Mouse (Mus musculus) cerebellum, postnatal 14 days (tissue): ENCODE measurements at regions not wholly inside any gene's neighbourhood (a gene's known extent, or its start where the extent isn't known, plus 50 kb on each side); places are given as distances from the start of the nearest gene placed in this dataset.
"Not testable (repeated sequence)": the region's sequence is repeated elsewhere in the genome, so short reads cannot be mapped to it uniquely, and the experiment has no call there.

Source experiments
- DNase-seq, 2 experiments: peaks; one replicate each; pipeline ENCODE4 v3.0.0; 2021; ENCODE audit warnings: mixed read lengths in 2 of 2

DNA sequence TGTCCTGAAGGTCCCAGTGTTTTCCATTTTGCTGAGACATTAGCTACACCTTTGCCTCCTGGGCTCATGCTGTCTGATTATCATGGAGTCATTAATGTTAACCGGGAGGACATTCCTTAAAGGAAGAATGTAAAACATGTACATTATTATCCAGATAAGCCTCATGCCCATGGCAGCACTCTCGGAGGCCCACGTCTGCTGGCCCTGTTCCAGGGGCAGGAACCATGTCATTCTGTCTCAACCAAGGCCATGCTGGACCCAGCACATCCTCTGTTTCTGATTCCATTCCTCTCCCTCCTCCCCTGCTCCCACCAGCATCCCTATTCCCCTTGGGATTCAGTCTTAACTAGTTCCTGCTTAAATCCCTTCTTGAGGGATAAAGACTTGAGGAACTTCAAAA lies 139.1 kb downstream of the Sptssa start:
- DNase-seq = peak in 1 of 2 experiments; percentile 8

DNA sequence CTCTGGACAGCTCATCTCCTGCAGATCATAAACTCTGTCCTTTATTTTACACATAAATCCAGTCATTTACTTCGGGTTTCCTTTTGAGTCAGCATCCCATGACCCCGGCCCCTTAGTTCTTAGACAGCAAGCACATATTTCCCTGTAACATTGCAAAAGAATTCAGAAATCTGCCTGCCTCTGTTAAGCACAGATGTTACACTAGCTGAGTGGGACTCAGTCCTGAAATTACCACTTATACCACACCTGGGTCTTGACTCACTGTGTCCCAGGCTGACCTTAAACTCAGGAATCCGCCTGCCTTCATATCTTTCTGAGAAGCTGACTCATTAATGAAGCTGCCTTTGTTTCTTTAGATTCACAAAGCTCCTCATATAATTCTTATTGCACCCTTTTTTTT lies 139.9 kb downstream of the Sptssa start:
- DNase-seq = no peak

DNA sequence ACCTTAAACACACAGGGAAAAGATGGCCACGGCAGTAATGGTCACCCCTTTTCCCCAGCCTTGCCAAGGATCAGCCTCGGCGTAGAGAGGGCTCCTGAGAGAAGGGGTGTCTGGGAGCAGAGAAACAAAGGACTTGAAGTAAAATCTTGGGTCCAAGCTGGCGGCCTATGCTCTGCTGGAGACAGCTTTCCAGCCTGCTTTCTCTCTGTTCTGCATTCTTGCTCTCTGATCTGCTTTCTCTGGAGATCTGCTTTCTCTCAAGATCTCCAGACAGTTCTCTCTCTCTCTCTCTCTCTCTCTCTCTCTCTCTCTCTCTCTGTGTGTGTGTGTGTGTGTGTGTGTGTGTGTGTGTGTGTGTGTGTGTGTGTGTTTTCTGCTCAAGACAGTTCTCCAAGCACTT lies 140.3 kb downstream of the Sptssa start:
- DNase-seq = not testable (repeated sequence)

DNA sequence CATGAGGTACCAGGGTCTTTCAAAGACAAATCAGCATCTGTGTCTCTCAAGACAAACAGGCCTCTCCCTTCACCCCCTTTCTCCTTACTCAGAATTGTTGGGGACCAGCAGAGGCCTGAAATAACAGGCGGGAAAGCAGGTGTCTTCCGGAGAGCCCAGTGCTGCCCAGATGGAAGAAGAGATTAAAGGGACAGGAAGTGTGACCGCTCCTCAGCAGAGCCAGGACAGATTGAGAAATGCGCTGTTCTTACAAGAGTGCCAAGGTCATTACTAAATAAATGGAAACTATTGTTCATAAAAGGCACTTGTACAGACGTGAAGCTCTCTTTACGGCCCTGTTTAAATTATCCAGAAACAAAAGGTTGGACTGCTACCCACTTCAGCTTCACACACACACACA lies 146.5 kb downstream of the Sptssa start:
- peak in 1 of 2 experiments; percentile 17 for DNase-seq

DNA sequence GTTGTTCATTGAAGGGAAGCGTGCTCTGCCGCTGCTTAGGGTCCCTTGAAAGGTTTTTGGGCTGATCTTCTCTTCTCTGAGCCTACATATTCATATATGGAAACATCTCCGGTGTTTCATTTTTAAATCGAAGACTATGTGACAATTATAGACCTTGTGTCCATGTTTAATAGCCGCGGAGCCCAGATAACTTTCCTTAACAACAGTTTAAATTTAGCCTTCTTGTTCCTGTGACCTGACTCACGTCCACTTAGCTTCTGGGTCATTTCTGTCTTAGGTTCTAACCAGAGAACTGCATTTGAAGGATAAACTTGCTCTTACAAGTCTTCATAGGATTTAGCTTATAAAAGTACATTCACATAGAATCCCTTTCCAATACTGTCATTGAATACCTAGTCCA lies 153.6 kb downstream of the Sptssa start:
- no peak for DNase-seq

DNA sequence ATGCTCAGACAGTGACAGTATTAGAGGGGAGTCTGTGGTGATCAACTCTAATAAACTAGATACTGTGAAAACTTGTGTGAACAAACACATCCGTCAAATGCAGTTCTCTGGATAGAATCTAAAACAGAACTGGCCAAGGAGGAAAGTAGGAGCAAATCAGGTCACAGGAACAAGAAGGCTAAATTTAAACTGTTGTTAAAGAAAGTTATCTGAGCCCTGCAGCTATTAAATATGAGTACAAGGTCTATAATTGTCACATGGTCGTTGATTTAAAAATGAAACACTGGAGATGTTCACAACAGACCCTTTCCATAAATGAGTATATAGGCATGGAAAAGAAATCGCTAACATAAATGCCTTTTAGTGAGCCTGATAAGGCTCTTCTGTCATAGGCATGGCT lies 156.4 kb downstream of the Sptssa start:
- DNase-seq = no peak

DNA sequence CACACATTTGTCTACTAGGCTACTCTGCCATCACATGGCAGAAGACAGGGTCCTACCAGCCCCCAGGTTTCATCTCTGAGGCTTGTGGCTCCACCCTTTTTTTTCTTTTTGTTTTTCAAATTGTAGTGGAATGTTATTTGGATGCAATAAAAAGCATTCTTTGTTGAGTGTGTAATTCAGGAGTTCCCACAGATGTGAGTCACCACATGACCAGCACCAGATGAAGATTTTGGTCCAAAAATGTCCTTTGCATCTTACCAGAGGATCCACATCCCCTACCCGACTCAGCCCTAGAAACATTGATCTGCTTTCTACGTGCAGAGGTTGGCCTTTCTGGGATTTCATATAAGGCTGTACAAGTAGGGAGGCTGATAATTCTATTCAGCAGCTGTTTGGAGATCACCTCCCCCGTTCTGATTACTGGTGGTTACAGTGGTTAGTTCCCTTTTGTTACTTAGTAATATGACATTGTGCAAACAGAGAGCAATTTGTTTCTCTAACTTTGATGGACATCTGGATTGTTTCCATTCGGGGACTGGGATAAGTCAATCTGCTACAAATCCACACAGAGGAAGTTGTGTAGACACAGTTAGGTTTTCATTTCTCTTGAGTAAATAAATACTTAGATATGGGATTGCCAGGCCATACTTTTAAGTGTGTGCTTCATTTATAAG lies 160.5 kb downstream of the Sptssa start:
- no peak for DNase-seq

DNA sequence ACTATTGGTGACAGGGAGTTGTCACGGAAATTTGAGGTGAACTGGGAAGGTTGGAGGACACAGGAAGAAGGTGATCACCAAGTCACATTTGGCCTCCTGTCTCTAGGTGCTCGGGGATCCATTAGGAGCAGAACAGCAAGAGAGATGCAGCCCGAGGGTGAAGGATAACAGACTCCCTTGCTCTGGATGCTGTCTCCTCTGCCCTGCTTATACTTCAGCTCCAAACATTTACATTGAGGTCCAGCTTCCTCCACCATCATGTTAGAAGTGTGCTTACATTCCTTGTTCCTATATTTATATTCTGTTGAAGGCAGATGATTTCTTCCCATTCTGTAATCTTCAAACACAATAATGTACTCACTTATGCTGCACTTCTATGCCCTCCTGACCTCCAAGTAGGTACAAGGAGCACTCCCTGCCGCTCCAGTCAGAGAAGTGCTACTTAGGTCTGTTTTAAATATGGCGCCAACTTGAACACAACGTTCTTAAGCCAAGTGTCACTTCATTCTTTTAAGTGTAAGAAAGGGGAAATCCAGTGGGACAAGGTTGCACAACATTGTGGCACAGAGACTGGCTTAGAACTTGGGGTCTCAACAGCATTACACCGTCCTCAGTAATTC lies 161.5 kb downstream of the Sptssa start:
- DNase-seq = no peak

DNA sequence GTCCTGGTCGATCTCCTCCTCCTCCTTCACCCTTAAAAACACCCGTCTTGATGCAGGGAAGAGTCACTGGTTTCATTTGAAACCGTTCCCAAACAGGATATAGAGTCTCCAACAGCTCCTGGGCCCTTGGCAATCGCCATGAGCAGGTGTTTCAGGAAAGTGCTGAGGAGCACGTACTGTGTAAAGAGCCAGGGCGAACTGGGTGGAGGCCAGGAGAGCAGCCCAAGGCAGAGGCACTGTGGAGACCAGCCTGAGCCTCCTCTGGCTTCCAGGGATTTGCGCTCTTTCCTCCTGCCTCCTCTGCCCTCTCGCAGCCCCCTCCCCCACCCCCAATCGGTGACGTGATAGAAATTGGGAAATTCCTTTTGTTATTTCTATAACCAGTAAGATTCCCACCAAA lies 163.6 kb downstream of the Sptssa start:
- peak; percentile 46 to 56 for DNase-seq

DNA sequence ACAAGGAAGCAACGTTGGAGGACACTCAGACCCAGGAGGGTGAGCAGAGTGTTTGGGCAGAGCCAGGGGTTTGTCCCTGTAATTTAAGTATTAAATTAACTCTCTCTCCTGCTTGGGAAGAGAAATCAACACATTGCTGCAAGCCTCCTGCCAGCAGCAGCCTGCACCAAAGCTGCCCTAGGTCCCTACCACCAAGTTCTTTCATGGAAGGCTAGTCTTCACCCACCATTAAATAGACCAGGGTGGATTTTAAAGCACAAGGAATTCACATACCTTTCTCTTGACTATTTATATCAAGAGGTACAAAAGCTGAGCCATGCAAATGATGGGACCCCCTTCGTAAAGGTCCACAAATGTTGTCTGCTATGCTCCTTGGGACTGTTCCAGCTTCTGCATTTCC lies 165.9 kb downstream of the Sptssa start:
- DNase-seq = no peak

DNA sequence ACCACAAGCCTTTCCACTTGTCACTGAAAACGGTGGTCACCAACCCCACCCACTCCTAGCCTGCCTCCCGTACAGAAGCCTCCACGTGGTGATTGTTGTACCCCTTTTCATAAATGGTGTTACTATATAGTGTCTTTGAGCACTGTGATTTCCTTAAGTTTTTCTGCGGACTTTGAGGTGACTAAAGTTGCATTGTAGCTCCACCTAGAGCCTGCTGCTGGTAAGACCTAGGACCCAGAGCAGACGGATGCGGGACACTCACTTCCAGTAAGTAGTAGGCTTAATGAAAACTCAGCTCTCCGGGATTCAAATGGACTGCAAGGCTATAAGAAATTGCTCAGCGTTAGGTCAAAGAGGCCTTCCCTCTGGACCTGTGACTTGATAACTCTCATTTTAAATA lies 166.7 kb downstream of the Sptssa start:
- peak; percentile 79 to 83 for DNase-seq

DNA sequence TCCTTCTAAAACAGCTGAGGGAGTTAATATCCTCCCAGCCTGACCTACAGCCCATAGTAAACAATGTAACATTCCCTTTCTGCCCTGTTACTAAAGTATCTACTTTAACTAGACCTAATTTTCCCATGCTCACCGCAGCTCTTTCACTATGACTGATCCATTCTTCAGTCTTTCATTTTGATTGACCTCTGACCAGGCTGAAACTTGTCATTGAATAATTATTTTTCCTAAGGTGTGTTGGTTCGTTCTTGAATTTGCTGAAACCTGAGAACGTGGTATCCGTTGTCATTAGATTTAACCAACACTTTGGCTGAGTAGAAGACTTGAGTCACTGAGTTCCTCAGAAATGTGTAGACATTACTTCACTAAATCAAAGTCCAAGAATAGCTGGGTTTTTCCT lies 168.7 kb downstream of the Sptssa start:
- no peak for DNase-seq

DNA sequence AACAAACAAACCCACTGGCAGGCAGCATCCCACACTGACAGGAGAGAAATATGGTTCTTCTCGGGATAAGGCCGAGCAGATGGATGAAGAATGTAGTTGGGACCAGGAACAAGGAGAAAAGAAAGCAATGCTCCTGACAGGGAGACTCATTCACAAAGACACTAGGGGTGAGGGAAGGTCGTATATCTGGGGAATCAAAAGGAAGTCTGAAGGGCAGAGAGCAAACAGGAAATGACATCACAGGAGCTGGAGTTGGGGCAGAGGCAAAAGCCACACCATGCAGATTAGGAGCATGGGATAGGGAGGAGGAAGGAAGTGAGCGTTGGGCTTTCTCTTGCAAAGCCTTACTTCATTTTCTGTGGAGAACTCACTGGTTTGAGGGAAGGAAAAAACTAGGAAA lies 174.4 kb downstream of the Sptssa start:
- no peak for DNase-seq

DNA sequence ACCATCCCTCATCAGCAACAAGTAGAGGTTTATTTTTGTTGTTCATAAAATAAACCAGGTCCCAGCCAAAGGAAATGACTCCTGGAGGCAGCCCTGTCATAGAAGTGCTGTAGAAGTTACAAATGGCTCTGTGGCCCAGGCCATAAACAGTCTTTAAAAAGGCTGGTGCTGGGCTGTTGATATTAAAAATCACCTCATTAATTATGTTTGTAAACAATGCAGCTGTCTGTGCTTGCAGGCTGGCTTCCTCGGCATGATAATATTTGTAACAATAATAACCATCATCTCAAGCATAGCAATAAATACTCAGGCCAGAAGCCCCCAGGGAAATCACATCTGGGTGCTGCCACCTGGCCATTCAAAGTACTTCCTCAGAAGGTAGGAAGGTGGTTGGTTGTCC lies 176.5 kb downstream of the Sptssa start:
- DNase-seq = no peak

DNA sequence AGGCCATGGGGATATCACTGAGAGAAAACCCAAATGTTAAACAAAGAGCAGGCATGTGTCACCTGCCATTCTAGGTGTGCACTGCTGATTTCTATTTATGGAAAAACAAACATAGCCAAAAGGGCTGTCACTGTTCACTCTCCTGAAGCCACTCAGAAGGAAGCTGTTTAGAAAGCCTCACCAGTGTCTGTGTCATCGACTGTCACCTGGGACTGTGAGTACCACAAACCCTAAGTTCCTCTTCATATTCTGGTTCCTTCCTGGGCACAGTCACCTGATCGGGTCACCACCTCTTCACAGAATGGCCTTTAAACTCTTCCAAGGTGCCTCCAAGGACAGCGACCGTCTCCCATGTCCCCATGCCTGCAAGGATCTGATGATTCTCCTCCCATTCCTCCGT lies 183.5 kb downstream of the Sptssa start:
- no peak for DNase-seq

DNA sequence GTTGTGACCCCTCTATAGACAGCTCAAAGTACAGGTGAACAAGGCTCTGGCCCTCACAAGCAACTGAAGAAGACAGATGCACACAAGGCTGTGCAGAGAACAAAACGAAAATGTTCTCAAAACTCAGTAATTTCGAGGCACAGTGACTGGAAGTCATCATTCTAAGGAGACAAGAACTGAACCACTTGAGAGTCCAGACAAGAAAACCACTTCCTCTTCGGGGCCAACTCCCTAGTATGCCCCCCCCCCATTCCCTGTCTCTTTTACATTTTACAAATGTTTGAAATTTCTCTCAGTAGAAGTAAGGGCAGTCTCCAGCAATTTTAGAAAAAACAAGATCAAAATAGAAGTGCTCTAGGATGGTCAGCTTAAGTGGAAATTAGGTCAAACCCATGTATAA lies 184.0 kb downstream of the Sptssa start:
- no peak for DNase-seq

DNA sequence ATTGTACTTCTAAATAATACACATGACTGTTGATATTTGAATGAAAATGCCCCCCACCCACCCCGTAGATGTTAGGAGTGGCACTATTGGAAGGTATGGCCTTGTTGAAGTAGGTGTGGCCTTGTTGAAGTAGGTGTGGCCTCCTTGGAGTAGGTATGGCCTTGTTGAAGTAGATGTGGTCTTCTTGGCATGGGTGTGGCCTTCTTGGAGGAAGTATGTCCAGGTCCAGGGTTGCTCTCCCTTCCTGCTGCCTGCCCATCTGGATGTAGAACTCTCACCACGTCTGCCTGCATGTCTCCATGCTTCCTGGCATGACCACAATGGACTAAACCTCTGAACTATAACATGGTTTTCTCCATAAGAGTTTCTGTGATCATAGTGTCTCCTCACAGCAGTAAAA lies 188.7 kb downstream of the Sptssa start:
- no peak for DNase-seq

DNA sequence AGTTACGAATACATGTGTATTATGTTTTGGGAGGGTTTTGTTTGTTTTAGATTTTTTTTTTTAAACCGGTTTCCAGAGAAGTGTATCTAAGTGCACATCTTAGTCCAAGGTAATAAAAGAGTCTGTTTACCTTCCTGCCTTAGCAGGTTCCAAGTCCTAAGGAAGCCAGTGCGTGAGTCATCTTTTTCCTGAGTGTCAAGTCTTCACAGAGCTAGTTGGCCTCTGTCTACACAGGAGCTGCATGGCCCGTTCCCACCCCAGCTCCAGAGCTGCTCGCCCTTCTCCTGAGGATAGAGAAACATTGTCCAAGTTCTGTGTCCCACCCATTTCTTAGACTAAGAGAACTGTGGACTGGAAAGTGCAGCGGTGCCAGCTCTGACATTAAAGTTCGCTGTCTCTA lies 192.6 kb downstream of the Sptssa start:
- DNase-seq = no peak

DNA sequence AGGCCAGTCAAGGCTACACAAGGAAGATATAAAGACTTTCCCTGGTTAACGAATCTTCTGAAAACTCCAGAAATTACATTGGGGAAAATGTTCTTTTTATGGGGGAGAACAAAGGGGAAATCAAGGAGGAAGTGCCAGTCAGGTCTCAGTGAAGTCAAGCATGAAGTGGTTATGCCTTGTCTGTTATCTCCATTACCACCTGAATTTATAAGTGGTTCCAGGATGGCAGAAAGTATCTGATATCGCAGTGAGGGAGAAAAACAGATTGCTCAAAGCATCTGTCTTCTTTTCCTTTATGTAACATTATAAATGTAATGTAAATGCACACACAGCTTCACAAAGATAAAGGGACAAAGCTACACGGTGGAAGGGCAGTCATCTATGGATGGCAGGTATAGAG lies 195.0 kb downstream of the Sptssa start:
- DNase-seq = no peak

DNA sequence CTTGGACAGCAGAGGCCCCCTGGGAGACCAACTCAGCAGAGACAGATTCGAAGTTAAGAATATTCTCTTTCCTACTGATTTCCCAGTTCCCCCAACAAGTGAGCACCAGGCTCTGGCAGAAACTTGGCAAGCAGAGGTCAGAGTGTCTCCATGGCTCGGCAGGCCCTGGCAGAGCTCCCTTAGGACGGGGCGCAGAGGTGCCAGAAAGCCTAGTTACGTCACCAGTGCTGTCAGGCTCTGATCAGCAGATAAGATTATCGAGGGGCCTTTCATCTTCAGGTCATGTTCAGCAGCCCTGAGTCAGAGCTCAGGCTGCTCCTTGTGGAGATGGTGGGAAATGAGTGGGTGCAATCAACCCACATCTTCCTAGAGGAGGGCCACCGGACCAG lies 196.2 kb downstream of the Sptssa start:
- peak; percentile 73 to 82 for DNase-seq

DNA sequence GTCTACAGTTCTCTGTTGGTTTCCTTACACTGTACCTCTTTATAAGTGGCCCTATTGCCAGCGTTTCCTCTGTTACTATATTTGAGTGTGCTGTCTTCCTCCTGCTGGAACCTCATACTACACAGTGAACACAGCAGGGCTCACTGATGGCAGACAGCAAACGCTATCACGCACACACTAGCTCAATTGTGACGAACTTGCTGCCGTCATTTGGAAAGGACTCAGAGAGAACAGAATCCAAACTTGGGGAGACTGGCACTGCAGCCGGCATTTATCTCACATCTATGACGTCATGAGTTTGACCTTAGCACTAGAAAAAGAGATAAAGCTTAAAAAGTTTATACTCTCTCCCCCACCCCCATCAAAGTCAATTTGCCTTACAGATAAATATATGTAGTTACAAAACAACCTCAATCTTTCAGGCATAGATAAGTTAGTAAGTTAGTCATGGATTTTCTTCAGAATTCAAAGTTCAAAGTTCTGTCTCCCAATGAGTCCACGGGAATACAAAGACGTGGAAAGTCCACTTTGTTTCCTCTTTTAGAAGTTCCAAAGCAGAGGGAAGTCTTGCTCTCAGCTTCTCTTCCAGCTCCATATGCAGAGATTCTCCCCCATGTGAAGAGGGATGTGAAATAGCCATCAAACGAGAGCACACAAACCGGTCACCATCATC lies 196.8 kb downstream of the Sptssa start:
- DNase-seq = no peak

DNA sequence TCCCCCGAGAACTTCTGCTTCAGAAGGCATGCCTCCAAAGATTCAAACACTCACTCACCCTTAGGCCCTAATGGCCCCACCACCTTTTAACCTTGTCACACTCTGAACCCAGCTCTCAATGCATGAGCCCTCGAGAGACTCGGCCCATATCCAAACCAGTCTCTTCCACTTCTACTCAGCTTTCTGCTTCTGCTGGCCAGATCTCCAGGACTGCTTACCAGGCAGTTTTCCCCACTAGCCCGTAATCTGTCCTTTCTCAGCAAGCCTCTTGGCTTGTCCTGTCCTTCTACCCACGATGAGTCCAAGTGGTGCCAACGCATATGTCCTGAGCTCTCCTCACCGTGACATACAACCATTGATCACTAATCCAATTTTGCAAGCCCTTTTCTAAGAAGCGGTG lies 199.6 kb downstream of the Sptssa start:
- DNase-seq = peak; percentile 28 to 64

DNA sequence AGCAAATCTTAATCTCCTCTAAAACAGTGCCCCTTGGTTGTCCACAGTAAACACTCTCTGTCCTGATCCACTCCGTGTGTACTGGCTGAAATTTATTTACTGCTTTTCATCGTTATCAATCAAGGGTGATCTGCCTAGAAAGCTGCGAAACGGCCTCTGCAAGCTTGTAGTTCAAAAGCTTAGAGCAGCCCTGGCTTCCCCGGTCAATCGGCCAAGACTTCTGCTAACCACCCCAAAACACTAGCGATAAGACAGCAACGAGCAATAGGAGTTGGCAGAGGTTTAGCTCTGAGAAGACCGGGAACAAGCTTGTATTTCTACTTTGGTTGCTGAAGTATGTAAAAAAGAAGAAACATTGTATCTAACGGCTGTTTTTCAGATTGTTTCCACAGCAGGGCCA lies 201.8 kb downstream of the Sptssa start:
- DNase-seq = no peak

DNA sequence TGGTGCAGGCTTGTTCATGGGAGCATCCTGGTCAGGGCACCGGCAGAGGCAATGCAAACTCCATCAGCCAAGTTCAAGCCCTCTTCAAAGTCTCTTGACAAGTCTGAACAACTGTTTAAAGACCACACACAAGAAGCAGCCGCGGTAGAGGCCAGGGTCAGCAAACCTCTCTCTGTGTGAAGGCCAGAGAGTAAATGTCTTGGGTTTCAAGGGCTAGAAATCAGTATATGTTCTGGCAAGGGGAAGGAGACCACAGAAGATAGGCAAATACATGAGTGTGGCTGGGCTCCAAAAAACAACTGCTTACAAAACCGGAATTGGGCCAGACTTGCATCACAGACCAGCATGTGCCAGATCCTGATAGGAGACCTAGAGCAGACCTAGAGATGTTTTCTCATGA lies 203.0 kb downstream of the Sptssa start:
- DNase-seq = no peak

DNA sequence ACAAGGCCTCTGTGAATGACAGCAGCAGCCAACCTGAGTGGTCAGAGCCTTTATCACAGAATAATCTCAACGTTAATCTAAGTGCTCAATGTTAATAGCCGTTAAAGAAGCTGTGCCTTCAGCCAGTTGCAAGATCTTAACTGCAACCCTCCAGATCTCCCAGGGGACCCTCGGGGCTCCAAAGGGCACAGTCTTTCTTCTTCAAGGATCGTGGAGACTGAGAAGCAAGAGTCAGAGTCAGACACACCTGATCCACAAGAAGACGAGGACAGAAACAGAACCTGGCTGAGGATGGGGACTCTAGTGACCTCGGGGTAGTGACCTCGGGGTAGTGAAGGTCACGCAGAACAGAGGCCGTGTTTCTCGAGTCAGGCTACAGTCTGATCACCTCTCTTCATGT lies 206.0 kb downstream of the Sptssa start:
- no peak for DNase-seq
